Mouse (Mus musculus): ENCODE data around the gene Tpgs1.
A peak's percentile ranks its signal among the peaks of the same experiment; 100 is the strongest.

The Tpgs1 gene

DNA sequence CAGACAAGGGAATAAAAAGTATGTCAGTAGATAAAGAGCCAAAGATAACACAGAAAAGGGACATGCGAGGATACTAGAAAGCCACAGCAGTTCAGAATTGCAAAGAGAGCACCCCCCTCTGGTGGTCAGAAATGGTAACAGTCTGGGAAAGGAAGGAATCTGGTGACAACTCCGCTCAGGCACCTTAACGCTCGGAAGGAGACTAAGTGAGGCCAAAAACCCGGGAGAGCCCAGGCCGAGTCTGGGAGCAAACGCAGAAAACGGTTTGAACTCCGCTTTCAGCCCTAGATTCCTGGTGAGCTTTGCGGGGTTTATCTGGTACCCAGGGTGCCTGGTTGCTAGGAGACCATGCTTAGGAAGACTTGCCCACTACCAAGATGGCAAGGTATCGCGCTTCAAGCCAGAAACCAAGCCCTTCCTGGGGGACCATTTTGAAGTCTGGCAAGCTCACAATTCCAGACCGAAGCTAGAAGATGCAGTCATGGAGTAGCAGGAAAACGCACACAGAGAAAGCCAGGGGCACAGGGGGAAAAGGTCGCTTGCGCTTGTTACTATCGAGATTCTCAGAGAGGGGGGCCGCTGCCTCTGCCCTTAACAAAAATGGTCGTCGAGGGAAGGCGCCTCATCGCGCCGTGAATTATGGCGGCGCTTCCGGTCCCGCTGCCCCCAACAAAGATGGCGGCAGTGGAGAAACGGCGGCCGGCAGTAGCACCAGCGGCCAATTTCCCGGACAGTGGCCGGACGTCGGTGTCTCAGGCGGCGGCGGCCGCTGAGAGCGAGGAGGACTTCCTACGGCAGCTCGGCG is at the start of gene Tpgs1:
TSS of gene Tpgs1 (plus strand) at position 599 of the 805 bp plus-strand sequence.
- peak; percentile 95 for DNase-seq (ENCODE audit: low read depth, low spot score)

DNA sequence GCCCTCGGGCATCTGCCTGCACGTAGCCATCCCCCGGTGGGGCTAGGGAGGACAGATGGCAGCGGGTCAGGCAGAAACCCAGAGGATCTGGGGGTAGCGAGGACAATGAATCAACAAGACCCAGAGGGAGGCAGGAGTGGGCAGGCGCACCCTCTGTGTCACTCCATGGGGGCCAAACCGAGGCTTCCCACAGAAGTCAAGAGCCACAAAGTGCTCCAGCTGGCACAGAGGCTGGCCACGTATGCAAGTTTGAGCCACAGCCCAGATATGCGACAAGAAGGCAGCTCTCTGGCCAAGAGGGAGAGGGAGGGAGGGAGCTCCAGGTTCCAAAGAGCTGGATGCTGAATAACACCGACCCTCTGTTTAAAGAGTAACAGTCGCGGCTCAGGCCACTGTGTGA is 45.2 kb upstream of the Tpgs1 start:
- DNase-seq (ENCODE audit: low read depth, low spot score): no peak

- no peak for DNase-seq (ENCODE audit: low read depth, low spot score)
Measured at GRCm38 (mm10) chr10:79625398-79625797, 43.8 kb upstream of the Tpgs1 start.

- DNase-seq (ENCODE audit: low read depth, low spot score): no peak
Measured at GRCm38 (mm10) chr10:79626156-79626555, 43.0 kb upstream of the Tpgs1 start.

- DNase-seq (ENCODE audit: low read depth, low spot score): no peak
Measured at GRCm38 (mm10) chr10:79628377-79628776, 40.8 kb upstream of the Tpgs1 start.

GRCm38 (mm10) chr10:79631432-79631831 is 37.7 kb upstream of the Tpgs1 start:
- DNase-seq (ENCODE audit: low read depth, low spot score): no peak

DNA sequence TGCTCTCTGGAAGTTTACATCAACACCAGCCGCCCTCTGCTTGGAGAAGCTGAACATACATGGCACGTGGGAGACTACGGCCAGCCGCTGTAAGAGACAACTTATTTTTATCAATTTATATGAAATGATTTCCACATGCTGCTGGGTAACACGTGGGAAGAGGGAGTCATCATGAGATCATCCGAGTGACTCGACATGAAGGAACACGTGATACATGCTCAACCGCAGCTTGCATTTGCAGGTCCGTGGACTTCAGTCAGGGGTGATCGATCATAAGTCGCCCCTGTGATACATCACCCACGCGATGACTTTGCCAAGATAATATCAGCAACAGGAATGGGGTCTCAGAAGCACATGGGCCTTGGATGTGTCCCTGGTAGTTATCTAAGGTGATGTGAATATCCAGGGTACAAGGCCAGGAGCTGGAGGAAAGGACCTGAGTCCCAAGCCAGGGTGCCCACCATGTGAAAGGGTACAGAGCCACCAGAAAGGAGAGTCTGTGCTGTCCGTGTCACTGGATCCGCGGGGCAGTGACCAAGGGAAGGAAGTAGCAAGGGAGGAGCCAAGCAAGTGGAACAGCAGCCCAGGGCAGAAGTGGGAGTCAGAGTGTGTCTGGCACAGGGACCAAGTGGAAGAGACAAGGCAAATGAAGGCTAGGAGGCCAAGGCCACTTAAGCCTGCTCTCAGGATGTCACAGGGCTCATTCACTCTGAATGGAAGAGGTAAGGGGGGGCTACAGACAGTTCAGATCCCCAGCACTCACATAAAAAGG is 36.0 kb upstream of the Tpgs1 start:
- peak; percentile 51 for DNase-seq (ENCODE audit: low read depth, low spot score)

GRCm38 (mm10) chr10:79636287-79636686 is 32.9 kb upstream of the Tpgs1 start:
- DNase-seq (ENCODE audit: low read depth, low spot score): no peak

- DNase-seq (ENCODE audit: low read depth, low spot score): peak; percentile 74
Measured at GRCm38 (mm10) chr10:79637128-79638110, 31.8 kb upstream of the Tpgs1 start, which contains the start of gene Shc2. Gene Shc2 (minus strand): TSS chr10:79637918.

- DNase-seq (ENCODE audit: low read depth, low spot score): no peak
Measured at GRCm38 (mm10) chr10:79638486-79639204, 30.5 kb upstream of the Tpgs1 start.

GRCm38 (mm10) chr10:79645711-79646110 is 23.5 kb upstream of the Tpgs1 start, which contains the start of gene Odf3l2:
Gene Odf3l2 (minus strand): TSS chr10:79645738.
- DNase-seq (ENCODE audit: low read depth, low spot score): no peak

DNA sequence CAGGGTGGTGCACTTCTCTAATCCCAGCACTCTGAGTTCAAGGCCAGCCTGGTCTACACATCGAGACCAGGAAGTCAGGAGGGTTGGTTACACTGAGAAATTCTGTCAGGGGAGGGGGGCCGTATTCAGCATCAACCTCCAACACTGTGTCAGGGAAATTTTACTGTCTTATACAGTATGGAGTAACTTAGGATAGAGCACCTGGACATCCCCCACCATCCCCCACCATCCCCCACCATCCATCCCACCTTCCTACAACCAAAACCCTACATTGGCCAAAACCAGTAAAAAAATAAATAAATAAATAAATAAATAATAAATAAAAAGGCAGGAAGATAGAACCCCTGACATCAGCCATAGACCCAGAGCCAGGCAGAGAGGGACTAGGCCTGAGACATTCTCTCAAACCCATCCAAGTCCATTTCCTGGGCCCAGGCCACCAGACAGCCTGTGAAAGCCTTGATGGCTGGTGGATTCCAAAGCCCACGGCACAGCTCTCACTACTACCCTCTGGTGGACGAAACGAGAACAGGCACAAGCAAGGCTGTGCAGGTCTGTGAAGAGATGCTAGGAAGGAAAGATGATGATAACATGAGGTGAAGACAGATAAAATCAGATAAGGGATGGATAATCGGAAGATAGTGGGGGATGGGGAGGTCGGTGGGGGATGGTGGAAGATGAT is 20.0 kb upstream of the Tpgs1 start:
- no peak for DNase-seq (ENCODE audit: low read depth, low spot score)

DNA sequence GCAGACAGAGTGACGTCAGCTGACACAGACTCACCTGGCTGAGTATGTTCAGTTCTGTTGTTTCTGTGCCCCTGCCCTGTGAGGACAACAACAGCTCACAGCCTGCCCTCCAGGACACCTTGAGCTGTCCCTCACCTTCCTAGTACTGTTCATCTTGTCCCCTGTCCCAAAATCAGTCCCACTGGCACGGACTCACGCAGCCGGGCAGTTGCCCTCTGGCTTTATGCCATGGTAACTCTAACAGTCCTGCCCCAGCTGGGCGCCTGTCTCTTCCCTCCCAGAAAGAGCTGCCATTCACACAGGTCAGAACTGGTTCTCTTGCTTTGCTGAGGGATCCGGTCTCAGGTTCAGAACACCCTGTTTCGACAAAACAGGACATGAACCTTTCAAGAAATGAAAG is 16.4 kb upstream of the Tpgs1 start:
- DNase-seq (ENCODE audit: low read depth, low spot score): no peak

- DNase-seq (ENCODE audit: low read depth, low spot score): peak; percentile 69
Measured at GRCm38 (mm10) chr10:79654946-79655395, 14.2 kb upstream of the Tpgs1 start.

GRCm38 (mm10) chr10:79658829-79659228 is 10.3 kb upstream of the Tpgs1 start:
- no peak for DNase-seq (ENCODE audit: low read depth, low spot score)

- DNase-seq (ENCODE audit: low read depth, low spot score): no peak
Measured at GRCm38 (mm10) chr10:79660298-79660697, 8.9 kb upstream of the Tpgs1 start.

DNA sequence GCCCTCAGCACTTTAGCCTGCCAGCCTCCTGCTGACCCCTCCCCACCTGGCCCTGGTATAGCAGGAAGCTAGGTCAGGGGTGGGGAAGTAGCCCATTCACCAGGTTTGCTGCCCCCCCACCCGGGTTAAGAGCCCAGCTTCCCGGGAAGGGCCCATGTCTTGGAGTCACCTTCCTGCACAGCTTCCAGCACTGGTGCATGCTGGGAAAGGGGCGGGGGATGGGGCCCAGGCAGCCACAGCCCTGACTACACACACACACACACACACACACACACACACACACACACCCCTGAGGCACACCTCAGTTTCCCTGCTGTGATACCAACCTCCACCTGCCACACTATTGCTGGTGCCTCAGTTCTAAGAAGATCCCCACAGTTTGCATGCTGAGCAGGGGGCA is 7.3 kb upstream of the Tpgs1 start:
- DNase-seq (ENCODE audit: low read depth, low spot score): no peak

DNA sequence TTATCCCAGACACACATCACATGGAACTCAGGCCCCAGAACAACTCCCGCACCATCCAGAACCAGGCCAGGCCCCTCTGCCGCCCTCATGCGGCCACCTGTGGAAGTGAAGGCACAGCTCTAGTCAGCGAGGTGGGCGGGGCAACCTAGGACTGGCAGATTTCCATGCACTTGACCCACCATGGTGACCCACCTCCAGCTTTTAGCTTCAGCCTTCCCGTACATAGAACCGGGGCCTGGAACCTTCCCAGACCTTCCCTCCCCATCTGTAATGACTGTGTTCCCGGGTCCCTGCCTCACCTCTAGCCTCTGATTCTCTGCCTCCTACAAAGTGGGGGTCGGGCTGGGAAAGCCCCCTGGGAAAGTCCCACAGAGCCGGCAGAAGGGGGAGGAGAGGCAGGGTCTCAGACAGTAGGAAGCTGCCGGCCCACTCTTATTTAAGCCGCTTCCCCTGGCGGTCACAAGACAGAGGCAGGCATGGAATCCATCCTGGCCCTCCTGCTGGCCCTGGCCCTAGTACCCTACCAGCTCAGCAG is 5.0 kb upstream of the Tpgs1 start, which contains the start of gene Madcam1:
TSS of gene Madcam1 (plus strand) at position 429 of the 535 bp plus-strand sequence.
- no peak for DNase-seq (ENCODE audit: low read depth, low spot score)

DNA sequence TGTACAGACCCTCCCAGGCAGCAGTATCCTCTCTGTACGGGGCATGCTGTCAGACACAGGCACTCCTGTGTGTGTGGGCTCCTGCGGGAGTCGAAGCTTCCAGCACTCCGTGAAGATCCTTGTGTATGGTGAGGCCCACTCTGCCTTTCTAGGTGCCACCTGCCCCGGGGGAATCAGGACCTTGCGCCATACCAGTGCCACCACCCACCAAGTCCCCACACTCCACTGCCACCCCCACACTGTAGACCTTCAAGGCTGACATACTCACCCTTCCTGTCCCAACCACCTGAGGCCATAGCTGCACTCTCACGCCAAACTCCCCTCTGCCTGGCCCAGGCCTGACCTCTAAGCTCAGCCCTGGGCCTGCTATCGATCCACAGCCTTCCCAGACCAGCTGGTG is 4.1 kb upstream of the Tpgs1 start:
- DNase-seq (ENCODE audit: low read depth, low spot score): no peak

- DNase-seq (ENCODE audit: low read depth, low spot score): no peak
Measured at GRCm38 (mm10) chr10:79666493-79666892, 2.7 kb upstream of the Tpgs1 start.
